18 mouse cellular contexts compared by ENCODE assay signal in genomic region chr19:31283617-31284016, GRCm38 (mm10).
"Had no signal": no experiment of that assay in that cellular context is flagged by ENCODE, and none has a peak within 500 bp of the region (broad histone marks: within the 10 kb centered on the region; RNA-seq: fewer than 3 reads in every experiment).

No protein-coding gene starts in this region.

- H3K9me3 ChIP-seq: liver, embryonic 13.5 days; neural tube, embryonic 12.5 days; neural tube, embryonic 15.5 days; stomach, embryonic 15.5 days had no signal

- H3K9ac ChIP-seq: liver, embryonic 13.5 days; neural tube, embryonic 12.5 days; neural tube, embryonic 15.5 days; stomach, embryonic 15.5 days had no signal

- H3K4me3 ChIP-seq: liver, embryonic 13.5 days; neural tube, embryonic 12.5 days; neural tube, embryonic 15.5 days; stomach, embryonic 15.5 days had no signal

- H3K4me1 ChIP-seq: liver, embryonic 13.5 days; neural tube, embryonic 12.5 days had no signal

- H3K27me3 ChIP-seq: liver, embryonic 13.5 days; neural tube, embryonic 12.5 days; neural tube, embryonic 15.5 days; stomach, embryonic 15.5 days had no signal

- H3K27ac ChIP-seq: left cerebral cortex, adult 2 months; liver, embryonic 13.5 days; neural tube, embryonic 12.5 days had no signal

- H3K4me2 ChIP-seq: liver, embryonic 13.5 days; midbrain, embryonic 11.5 days; neural tube, embryonic 12.5 days; neural tube, embryonic 15.5 days; stomach, embryonic 15.5 days had no signal

- DNase-seq: kidney, postnatal 10 days; kidney, postnatal 36 days; layer of hippocampus, postnatal 36 days; liver, embryonic 13.5 days; lung, adult 2 months; lung, postnatal 14 days; lung, postnatal 4 days; midbrain, embryonic 14.5 days; retina, postnatal 1 day; right cerebral cortex, postnatal 25 days; spleen, adult 18-20 months; thymus, adult 18-20 months; thymus, postnatal 36 days had no signal

- H3K36me3 ChIP-seq: liver, embryonic 13.5 days; neural tube, embryonic 12.5 days; neural tube, embryonic 15.5 days; stomach, embryonic 15.5 days had no signal
